Mouse (Mus musculus): ENCODE data around the gene Usp9x.

Gene Usp9x

DNA sequence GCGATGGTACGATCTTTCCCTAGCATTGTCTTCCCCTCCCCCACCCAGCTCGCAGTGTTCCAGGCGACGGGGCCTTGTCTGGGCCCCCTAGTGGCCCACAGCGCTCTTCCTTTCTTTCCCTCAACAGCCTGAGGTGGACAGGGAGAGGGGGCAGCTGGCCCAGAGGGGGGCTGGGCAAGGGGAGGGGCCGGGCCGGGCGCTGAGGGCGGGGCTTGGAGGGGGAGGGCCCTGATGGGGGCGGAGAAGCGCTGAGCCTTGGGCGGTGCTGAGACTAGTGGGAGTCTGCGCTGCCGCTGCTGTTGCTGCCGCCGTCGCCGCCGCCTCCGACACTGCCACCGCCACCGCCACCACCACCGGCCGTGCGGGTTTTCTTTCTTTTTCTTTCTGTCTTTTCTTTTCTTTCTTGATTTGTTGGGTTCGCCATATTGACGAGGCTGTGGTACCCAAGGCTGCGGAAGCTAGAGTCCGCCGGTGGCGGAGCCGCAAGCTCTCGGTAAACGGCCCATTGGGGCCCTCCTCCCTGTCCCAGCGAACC, at the start of gene Usp9x:
Gene Usp9x, plus strand, starts transcription at position 258 of the 535 bp plus-strand sequence.
- in situ Hi-C loops (cut with MboI, MseI): no loop called here

DNA sequence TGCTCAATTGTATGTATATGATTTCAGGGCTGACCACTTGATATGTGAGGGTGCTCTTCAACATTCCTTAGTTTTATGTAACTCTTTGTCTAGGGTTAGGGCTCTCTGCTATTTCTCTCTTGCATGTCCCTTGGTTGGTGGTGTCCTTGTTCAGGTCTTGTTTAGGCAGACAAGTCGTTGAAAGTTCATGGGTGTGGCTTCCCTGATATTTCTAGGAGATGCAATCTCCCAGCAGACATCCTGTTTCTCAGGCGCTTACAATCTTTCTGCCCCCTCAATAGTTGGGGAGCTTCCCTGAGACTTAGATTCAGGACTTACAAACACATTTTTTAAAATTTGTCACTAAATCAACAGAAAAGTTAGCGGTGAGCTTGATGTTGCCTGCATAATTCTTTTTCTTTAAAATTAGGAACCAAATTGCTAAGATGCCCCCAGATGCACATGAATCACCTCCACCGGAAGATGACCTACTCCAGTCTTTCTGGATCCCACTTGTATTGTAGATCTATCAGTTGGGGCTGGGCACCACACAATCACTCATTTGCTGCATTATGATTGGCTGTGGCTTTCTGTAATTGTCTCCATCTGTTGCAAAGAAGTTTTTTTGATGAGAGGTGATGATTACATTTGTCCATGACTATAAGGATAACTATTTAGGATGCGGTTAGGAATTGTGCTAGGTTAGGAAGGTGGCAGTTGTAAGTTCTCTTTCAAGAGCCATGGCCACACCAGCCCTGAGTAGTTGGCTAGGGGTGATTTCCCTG, 48.6 kb upstream of the Usp9x start:
- in situ Hi-C loops (cut with MboI, MseI): no loop called here

DNA sequence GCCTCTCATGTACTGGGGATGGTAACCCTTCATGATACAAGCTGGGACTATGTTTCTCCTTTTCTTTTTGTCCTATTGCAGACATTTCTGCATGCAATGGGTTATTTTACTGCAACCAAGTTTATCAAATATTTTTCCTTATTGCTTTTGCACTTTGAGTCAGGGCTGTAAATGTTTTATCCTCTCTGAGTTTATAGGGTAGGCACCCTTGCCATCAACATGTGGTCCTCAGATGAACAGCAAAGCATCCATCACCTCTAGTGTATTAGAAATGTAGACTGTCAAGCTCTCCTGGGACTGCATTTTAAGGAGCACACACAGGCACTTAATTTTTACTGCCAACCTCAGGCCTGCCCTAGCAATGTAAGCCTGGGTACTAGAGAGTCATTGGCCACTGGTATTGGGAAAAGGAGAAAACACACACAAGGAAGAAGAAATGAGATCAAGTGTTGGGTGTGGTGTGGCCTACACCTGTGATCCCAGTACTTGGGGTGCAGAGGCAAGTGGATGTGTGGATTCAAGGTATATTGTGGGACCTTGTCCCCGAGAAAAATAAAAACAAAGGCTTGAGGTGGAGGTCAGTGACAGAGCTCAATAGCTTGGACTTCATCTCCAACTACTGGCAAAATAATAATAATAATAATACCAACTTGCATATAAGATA, 46.6 kb upstream of the Usp9x start:
- in situ Hi-C loops (cut with MboI, MseI): no loop called here

DNA sequence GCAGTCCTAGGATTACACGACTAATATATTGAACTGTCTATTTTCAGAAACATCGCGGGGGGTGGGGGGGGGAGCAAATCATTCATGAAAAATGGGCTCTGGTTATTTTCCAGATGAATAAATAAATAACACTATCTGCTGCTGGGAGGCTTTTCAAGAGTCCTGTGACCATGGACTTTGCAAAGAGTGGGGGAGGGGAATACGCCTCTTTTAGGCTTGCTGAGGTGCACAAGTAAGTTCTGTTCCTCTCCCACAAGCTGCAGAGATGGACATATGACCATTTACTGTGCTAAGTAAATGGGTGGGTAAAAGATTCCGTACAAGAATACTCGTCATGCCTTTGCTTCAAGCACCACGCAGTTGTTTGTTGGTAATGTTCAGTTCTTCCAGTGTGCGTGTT, 46.0 kb upstream of the Usp9x start:
- in situ Hi-C loops (cut with MboI, MseI): no loop called here

DNA sequence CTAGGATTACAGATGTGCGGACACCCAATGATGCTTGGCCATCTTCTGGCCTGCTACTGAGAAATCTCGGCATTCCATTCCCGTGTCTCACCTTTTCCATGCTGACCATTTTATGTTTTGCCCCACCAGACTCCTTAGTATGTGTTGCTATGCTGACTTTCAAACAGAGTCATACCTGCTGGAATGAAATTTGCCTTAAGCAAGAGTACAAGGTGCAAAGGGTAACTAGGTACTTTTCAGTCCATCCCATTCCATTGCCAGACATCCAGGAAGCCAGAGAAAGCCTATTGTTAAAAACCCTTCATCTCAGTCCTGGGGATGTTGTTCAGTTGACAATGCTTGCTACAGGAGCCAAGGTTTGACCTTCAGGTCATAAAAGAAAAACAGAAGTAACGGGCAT, 43.1 kb upstream of the Usp9x start:
- in situ Hi-C loops (cut with MboI, MseI): no loop called here

DNA sequence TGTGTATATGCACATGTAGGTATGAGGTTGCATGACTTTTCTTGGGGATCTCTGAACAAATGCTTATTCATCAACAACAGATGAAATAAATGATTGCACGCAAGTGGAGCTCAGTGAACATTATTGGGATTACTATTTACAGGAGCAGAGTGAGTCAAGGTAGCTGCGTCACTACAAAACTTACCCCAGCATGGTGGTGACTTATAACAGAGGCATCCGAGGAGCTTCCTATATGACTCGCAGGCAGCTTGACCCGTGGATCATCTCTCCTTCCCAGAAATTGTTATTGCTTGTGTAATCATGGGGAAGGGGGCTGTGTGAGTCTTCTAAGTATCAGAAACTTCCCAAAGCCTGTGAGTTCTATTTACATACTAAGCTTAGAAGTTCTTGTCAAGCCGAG, 41.3 kb upstream of the Usp9x start:
- in situ Hi-C loops (cut with MboI, MseI): no loop called here

DNA sequence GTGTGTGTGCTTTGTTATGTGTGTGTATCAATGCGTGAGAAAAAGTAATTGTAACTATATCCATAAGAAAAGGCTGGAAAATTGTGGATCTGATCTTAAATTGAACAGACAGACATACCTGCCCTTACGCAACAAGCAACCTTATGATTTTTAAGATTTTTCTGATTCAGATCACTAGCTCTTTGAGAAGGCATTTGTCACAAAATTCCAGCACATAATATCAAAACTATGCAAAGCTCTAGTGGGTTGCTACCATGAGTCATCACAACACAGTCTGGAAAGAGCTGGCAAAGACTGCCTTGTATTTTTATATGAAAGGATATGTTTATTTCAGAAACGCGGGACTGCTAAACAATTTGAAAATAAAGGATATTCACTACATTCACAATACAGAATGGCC, 34.2 kb upstream of the Usp9x start:
- in situ Hi-C loops (cut with MboI, MseI): no loop called here

DNA sequence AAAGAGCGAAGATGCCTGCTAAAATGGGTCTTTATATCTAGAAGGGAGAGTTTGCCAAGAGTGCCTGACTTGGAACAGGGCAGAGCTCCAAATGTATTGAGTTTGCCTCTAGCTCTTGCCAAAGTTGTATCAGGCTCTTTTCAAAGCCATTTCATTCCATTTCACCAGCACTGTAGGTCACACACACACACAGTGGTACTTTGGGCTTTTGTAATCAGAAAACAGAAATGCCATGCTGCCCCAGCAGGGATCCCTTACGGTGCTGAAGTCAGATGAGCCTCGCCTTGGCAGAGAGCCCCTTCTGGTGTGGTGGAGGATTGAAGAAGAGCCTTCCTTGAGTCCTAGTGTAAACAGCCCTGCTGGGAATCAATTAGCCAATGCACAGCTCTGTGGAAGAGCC, 32.1 kb upstream of the Usp9x start:
- in situ Hi-C loops (cut with MboI, MseI): no loop called here

DNA sequence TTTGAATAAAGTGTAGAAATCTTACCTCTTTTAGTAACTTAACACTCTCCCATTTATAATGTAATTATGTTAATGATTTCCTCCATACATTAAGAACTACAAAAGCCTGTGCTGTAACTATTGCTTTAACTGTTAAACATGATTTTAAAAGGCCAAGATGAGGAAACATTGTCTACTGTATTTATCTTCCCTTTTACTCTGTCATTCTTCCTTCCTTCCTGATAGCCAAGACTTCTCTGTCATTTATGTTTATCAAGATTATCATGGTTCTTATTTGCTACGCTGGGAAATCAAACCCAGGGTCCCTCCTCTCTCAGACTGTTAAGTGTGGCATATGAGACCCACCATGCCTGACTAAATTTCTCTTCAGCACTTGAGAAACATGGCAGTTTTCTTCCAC, 30.9 kb upstream of the Usp9x start:
- in situ Hi-C loops (cut with MboI, MseI): no loop called here

DNA sequence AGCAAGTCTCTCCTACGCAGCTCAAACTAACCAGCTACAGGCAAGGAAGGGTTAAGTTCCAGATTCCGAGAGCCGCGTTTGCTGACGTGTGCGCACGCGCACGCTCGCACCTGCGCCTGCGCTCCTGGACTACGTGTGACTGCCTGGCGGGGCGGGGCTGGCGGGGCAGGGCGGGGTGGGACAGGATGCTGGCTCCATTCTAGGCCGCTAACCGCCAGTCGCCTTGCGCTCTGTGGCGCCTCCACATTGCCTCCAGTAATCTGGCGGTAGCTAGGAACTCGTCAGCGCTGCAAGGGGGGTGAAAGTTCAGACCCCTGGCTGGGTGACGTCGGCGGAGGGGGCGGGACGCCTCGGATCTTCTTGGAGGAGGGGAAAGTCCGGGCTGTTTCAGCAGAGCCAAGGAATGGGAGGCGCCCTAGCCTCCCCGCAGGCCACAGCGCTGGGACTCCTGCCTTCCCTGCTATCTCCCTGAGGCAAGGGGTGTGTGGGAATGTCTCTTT, 29.6 kb upstream of the Usp9x start:
- in situ Hi-C loops (cut with MboI, MseI): no loop called here

DNA sequence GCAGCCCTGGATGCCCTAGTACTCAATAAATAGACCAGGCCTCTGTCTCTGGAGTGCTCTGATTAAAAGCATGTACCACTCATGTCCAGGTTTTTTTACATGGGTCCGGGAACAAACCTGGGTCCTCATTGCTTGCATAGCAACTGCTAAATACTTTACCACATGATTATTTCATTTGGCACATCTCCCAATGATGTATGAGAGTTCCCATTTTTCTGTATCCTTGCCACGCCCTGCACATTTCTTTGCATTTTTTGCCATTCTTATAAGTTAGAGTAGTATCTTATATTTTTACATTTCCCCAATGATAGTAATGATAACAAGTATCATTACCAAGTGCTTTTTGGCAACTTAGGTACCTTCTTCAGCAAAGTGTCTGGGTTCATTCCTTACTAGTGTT, 27.5 kb upstream of the Usp9x start:
- in situ Hi-C loops (cut with MboI, MseI): no loop called here

DNA sequence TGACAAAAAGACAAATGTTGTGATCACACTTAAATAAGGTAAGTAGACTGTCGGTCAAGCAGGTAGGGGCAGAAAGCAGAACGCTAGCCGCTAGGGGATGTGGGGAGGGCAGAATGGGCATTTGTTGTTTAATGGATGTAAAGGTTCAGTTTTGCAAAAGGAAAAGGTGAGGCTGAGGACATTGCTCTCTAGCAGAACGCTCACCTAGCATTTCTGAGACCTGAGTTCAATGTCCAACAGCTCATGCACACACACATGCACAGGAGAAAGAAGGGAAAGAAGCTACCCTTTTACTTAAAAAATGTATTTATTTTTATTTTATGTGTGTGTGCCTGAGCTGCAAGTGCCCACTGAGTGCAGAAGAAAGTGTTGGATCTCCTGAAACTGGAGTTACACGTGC, 26.6 kb upstream of the Usp9x start:
- in situ Hi-C loops (cut with MboI, MseI): no loop called here

DNA sequence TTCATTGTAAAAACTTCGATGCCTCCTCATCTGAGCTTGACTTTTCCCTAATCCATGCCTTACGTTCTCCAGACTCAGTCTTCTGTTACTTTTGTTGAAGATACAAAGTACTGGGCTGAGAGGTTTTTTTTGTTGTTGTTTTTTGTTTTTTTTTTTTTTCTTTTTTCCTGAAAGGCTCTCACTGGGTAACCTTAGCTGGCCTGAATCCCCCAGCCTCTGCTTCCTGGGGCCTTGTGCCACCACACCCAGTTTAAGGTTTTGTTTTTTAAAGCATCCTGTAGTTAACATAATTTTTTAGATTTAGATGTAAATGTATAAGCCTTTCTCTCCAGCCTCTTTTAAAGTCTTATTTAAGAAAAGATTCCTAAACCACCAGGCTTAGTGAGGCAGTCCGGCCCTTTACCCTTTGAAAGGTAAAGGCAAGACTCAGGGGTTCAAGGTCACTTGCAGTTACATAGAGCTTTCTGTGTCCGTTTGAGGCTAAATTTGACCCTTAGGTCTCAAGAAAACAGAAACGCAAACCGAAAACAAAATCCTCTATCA, 24.3 kb upstream of the Usp9x start:
- in situ Hi-C loops (cut with MboI, MseI): no loop called here

DNA sequence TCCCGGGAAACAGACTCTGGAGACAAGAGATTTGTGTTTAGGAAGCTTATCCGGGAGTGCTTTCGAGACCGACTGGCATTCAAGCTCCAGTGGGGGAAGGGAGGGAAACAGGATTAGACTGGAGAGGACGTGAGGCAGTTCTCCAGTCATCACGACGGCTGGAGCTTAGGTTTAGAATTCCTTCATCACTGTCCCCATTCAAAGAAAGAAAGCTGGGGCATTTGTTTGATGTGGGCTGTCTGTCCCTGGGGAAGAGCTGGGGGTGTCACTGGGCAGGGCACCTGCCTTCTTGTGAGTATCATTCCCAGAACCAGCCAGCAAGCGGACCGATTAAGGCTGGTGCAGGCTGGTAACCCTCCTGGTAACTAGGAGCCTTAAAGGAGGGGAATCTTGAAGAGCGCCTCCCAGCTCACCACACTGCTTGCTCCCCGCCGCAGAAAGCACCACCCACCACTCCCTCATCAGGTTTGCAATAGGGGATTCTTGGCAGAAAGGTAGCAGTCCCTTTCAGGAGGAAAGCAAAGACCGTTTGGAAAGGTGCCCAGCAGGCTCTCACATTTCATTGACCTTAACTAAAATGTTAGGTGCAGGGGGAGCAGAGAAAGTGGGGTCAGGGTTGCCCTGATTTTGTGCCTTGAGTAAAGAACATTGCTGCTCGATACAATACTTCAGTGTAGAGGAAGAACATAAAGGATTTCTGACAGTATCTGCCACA, 23.5 kb upstream of the Usp9x start:
- in situ Hi-C loops (cut with MboI, MseI): no loop called here

DNA sequence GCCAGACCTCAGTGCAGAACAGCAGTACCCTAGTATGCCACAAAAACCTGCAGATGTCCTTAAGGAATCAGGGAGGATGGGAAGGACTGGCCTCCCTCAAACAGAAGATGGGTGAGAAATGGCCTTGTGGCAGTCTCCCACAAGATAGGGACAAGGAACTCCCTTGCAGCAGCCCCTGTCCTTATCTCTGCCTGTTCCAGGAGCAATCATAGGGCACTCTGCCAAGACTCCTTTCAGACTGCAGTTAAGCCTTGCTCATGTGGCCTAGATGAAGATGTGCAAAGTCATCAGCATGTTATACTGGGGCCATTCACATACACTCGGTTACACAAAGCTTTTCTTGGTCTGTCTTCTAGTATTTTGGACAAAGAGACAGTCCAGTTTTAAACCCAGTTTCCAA, 16.7 kb upstream of the Usp9x start:
- in situ Hi-C loops (cut with MboI, MseI): no loop called here

DNA sequence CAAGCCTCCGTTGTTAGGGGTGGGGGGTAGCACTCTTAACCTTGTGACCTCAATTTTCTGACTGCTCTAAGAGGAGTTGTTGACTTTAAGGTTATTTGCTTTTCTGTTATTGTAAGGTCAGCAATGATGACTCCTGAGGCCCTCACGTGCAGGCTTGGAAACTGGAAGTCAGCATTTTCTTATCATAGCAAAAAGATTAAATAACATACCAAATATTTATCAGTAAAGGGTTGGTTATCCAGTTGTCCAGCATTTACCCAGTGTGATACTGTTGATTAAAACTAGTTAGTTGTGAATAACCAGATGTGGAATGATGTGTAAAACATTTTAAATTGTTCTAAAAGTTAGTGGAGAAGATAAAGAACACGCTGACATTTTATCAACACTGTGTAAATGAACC, 9.3 kb upstream of the Usp9x start:
- in situ Hi-C loops (cut with MboI, MseI): no loop called here

DNA sequence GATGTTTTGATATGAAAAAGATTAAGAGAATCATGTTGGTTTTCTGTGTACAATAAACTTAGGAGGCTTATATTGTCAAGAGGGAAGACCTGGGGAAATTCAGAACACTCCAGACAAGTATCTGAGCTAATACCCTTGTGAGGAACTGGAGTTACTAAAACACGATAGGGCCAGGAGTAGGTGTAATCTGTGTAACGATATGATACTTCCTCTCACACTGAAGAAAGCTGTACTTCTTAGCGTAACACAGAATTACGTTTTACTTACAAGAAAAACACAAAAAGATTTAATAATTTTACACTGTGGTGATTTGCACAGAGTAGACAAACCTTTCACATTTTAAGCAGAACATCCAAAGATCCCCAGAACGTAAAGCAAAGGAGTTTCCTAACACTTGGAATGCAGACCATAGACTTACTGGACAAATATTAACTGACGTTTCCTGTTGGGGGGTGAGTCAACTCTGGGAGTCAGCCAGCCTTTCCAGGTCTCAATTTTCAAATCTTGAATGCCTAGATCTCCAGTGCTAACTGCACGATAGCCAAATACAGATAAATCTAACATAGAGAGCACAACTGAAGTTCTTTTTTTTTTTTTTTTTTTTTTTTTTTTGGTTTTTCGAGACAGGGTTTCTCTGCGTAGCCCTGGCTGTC, 6.9 kb upstream of the Usp9x start:
- in situ Hi-C loops (cut with MboI, MseI): no loop called here

DNA sequence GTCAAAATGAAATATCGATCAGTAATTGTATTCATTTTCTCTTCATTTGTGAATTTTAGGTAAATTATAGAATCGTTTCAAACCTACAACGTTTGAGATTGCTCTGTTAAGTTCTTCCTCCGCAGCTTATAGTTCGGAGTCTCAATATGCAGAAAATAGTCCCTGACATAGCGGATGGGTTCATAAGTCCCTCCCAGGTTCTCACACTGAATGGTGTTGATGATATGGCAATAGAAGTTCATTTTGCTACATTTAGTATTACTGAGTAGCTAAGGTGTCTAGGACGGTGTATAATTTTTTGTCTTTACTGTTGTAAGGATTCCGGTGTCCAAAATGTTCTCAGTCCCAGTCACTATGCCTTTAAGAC, 1.1 kb upstream of the Usp9x start:
- in situ Hi-C loops (cut with MboI, MseI): no loop called here

DNA sequence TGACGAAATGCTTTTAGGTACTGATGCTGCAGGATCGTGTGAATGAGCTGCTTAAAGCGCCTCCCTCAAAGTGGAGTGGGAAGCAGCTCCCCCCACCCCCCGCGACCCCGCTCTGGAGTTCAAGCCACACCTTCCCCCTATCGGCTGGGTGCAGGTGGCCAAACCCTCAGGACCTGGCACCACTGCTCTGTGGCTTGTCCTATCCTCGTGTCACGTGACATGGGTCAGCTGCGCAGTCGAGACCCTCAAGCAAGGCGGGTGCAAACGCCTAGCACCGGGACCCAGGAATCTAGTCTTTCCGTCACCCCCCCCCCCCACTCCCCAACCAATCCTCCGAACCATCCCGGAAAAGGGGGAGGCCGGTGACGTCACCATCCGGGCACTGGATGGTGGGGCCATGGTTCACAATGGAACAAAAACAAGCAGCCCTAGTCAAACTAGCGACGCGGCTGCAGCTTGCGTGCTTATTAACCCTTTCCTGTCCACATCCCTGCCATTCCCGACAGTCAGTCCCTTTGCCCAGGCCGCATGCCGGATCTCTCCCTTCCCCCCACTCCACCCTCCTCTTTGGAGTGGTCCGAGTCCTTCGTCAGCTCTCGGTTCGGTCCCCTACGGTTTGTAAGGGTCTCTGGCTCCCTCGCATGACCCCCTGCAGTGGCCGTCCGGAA, 591 bp upstream of the Usp9x start:
- in situ Hi-C loops (cut with MboI, MseI): no loop called here

DNA sequence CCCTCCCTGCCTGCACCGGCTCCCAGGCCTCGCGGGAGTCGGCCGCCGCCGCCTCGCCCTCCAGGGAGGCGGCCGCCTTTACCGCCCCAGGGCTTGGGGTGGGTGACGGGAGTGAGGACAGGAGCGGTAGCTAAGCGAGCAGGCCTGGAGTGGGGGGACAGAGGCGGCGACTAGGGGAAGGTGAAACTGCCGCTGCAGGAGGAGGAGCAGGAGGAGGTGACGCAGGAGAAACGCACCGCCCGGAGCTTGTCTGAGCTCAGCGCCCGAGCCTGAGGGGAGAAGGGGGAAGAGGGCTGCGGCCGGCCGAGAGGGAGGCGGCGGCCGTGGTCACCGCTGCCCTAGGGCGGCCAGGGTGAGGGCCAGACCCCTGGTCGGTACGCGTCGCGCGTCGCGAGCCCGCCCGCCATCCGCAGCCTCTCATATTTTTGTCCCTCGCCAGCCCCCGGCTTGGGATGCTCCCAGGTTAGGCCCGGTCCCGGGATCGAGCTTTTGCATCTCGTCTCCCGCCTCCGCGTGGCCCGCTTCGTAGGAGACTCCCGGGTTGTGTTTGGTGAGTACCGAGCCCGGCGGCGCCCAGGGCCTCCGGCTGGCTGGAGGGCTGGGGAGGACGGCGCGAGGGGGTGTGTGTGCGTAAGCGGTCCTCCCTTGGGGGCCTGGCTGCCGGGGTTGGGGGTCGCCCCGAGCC, 620 bp downstream of the Usp9x start:
- in situ Hi-C loops (cut with MboI, MseI): no loop called here

Measured in regulatory T cell (primary cell).